Mouse (Mus musculus) spleen, postnatal 36 days (tissue): ENCODE measurements around the gene Foxk1.

Experiments used
- DNase-seq, 2 experiments: peaks; one replicate each; pipeline ENCODE4 v3.0.0; 2022; ENCODE audit warnings: low spot score in 2 of 2, mixed read lengths in 1 of 2

Gene Foxk1

GRCm38 (mm10) chr5:142400981-142401640, at the start of gene Foxk1:
TSS of gene Foxk1 (plus strand) at chr5:142401497.
- DNase-seq = peak; percentile 87

- no peak for DNase-seq
These were observed 48.9 kb upstream of the Foxk1 start for GRCm38 (mm10) chr5:142352336-142352892.

GRCm38 (mm10) chr5:142355144-142355543, 46.2 kb upstream of the Foxk1 start:
- DNase-seq = no peak

- no peak for DNase-seq
These were observed 40.1 kb upstream of the Foxk1 start for GRCm38 (mm10) chr5:142361166-142361565.

GRCm38 (mm10) chr5:142362894-142363293, 38.4 kb upstream of the Foxk1 start:
- no peak for DNase-seq

- no peak for DNase-seq
These were observed 37.2 kb upstream of the Foxk1 start for GRCm38 (mm10) chr5:142364095-142364494.

GRCm38 (mm10) chr5:142367085-142368081, 33.9 kb upstream of the Foxk1 start:
- DNase-seq = peak; percentile 94 to 96

GRCm38 (mm10) chr5:142368122-142368521, 33.2 kb upstream of the Foxk1 start:
- no peak for DNase-seq

- no peak for DNase-seq
These were observed 30.7 kb upstream of the Foxk1 start for GRCm38 (mm10) chr5:142370406-142371171.

- peak in 1 of 2 experiments; percentile 35 for DNase-seq
These were observed 29.8 kb upstream of the Foxk1 start for GRCm38 (mm10) chr5:142371172-142372155.

- DNase-seq = no peak
These were observed 29.1 kb upstream of the Foxk1 start for GRCm38 (mm10) chr5:142372207-142372606.

- no peak for DNase-seq
These were observed 27.0 kb upstream of the Foxk1 start for GRCm38 (mm10) chr5:142374343-142374742.

- peak; percentile 73 to 75 for DNase-seq
These were observed 25.7 kb upstream of the Foxk1 start for GRCm38 (mm10) chr5:142375641-142376040.

GRCm38 (mm10) chr5:142376071-142376470, 25.2 kb upstream of the Foxk1 start:
- DNase-seq = peak; percentile 86 to 89

GRCm38 (mm10) chr5:142378068-142378467, 23.2 kb upstream of the Foxk1 start:
- DNase-seq = no peak

- no peak for DNase-seq
These were observed 20.8 kb upstream of the Foxk1 start for GRCm38 (mm10) chr5:142380491-142380890.

- peak; percentile 66 to 67 for DNase-seq
These were observed 16.2 kb upstream of the Foxk1 start for GRCm38 (mm10) chr5:142384911-142385660.

- DNase-seq = no peak
These were observed 15.0 kb upstream of the Foxk1 start for GRCm38 (mm10) chr5:142386329-142386728.
